8 mouse cellular contexts compared by ENCODE assay signal in the genomic region with DNA sequence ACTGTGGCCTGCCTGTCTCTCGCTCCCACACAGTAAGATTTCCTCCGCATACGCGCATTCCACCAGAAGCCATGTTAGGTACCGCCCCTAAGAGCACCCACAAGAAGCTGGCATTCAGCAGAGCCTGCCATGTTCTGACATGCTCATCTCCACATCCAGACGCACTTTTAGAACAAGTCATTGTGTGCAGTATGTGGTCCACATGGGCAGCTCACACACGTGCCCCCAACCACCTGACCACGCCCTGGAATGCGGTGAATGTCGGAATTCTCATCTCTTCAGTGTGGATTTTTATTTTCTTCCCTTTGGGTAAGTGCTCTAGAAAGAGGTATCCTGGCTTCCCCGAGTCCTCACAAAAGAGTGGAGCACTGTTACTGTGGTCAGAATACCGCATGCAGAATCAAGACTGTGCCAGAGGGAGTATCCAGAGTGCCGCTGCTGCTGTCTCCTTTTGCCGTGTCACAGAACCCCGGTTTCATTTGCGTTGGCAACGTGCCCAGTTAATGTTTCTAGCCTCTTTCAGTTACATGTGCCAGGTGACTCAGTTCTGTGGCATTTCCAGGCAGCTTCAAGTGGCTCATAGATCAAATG. TPM values are rescaled to one million over a fixed set of nuclear protein-coding genes. Genes with fewer than 3 reads are reported as not detected.
DNase-seq lines count a peak whose midpoint lies in the region; ATAC-seq lines count a peak whose summit lies in the region.

No protein-coding gene starts in this region.

- no peak overlapping the region for H3K4me2 ChIP-seq in limb, embryonic 12.5 days

- 0 out of 2 replicates have a peak, but pooled peaks cover 3% of the 10 kb centered on the region for H3K27me3 ChIP-seq in limb, embryonic 12.5 days
- H3K27me3 ChIP-seq in limb, embryonic 10.5 days (ENCODE audit: low read depth, poor library complexity, severe bottlenecking) = no peaks in the 10 kb centered on the region

- no peak overlapping the region for H3K27ac ChIP-seq in limb, embryonic 12.5 days
- no peak overlapping the region for H3K27ac ChIP-seq in limb, embryonic 10.5 days

- H3K9ac ChIP-seq in limb, embryonic 12.5 days (replicated peaks) = no peak overlapping the region

- ATAC-seq in limb, embryonic 12.5 days (ENCODE audit: insufficient number of reproducible peaks, insufficient read depth, low FRiP score, low TSS enrichment, low read depth) = peak; percentile 39; the same call in 1 of the 2 replicates
- ATAC-seq in erythroblast, adult 5-6 weeks (replicated peaks; ENCODE audit: low FRiP score, poor library complexity, severe bottlenecking) = no peak

- intact Hi-C loops in left cerebral cortex, postnatal 36 days (cut with DNase I) = no loop called here

- DNase-seq in limb, embryonic 10.5 days (ENCODE audit: low spot score) = no peak
- peak; percentile 70 to 74 for DNase-seq in cerebellum, postnatal 14 days
- DNase-seq in gonadal fat pad, adult 2 months (ENCODE audit: low read depth) = peak; percentile 59
- DNase-seq in kidney, adult 8-10 months = peak; percentile 64 to 67
- peak; percentile 50 to 51 for DNase-seq in left cerebral cortex, postnatal 36 days (ENCODE audit: low spot score in 2 of 2)
- peak; percentile 43 for DNase-seq in ovary, postnatal 36 days (ENCODE audit: low spot score)

- WGBS in limb, embryonic 12.5 days = 67% methylated on average over 17 of the region's 17 CpGs
- WGBS in limb, embryonic 10.5 days = 80% methylated on average over 17 of the region's 17 CpGs

- peaks cover 16% of the 10 kb centered on the region; the same call in 1 of the 2 replicates for H3K4me1 ChIP-seq in limb, embryonic 12.5 days (replicated peaks)
- peaks cover 9% of the 10 kb centered on the region; the same call in 1 of the 2 replicates for H3K4me1 ChIP-seq in limb, embryonic 10.5 days

- no peak overlapping the region for H3K4me3 ChIP-seq in limb, embryonic 12.5 days (replicated peaks)
- no peak overlapping the region for H3K4me3 ChIP-seq in limb, embryonic 10.5 days

- no peaks in the 10 kb centered on the region for H3K9me3 ChIP-seq in limb, embryonic 12.5 days
- H3K9me3 ChIP-seq in limb, embryonic 10.5 days (replicated peaks) = peaks cover 2% of the 10 kb centered on the region; the same call in 1 of the 2 replicates

- H3K36me3 ChIP-seq in limb, embryonic 12.5 days = no peaks in the 10 kb centered on the region
- H3K36me3 ChIP-seq in limb, embryonic 10.5 days = no peaks in the 10 kb centered on the region

RNA-seq across cellular contexts. Expression of gene Lhfpl4, which starts 28.4 kb away (rescaled TPM):
- 1.0 and 1.3 TPM in 2 replicates for polyA plus RNA-seq in limb, embryonic 12.5 days (2016; fragmentation: Nextera tagmentation; extraction: Ambion mirVana)
- polyA plus RNA-seq in limb, embryonic 10.5 days (2016; fragmentation: Nextera tagmentation; extraction: Ambion mirVana) = 1.3 and 1.5 TPM in 2 replicates
- 0.30 and 0.44 TPM in 2 replicates for polyA plus RNA-seq in gonadal fat pad, adult 2 months (2012; rRNA removed)
- 10 to 100 TPM; 79.6 to 85.5 TPM for total RNA-seq in left cerebral cortex, postnatal 36 days (2021)
- not detected in 2 replicates for total RNA-seq in erythroblast, adult 5-6 weeks (2015; ENCODE audit: low replicate concordance)
- total RNA-seq in erythroblast, adult 5-6 weeks (2017; ENCODE audit: low replicate concordance) = not detected in 2 replicates
